ENCODE assay signal across 8 mouse cellular contexts in genomic region chr16:32610460-32611255, GRCm38 (mm10). TPM values are rescaled to one million over a fixed set of nuclear protein-coding genes. Genes with fewer than 3 reads are reported as not detected.
DNase-seq lines count a peak whose midpoint lies in the region; ATAC-seq and TF ChIP-seq lines count a peak whose summit lies in the region.

No protein-coding gene starts in this region.

- no peak for DNase-seq in lung, postnatal 4 days
- DNase-seq in kidney, postnatal 0 days (ENCODE audit: low spot score), result no peak
- DNase-seq in midbrain, postnatal 0 days (ENCODE audit: low spot score), result no peak
- DNase-seq in urinary bladder, adult 2 months (ENCODE audit: low spot score), result no peak
- DNase-seq in frontal cortex, postnatal 14 days (ENCODE audit: low spot score in 2 of 2), result no peak
- DNase-seq in retina, embryonic 14.5 days (ENCODE audit: low spot score), result no peak

- WGBS in lung, embryonic 16.5 days, result 54% methylated on average over 5 of the region's 5 CpGs
- 75% methylated on average over 5 of the region's 5 CpGs for WGBS in kidney, postnatal 0 days
- 74% methylated on average over 5 of the region's 5 CpGs for WGBS in midbrain, postnatal 0 days

- H3K9ac ChIP-seq in lung, embryonic 16.5 days (ENCODE audit: low read length), result peak overlapping the region; percentile 6; the same call in 1 of the 2 replicates
- no peak overlapping the region for H3K9ac ChIP-seq in kidney, postnatal 0 days (ENCODE audit: low read depth, low read length)
- no peak overlapping the region for H3K9ac ChIP-seq in midbrain, postnatal 0 days (replicated peaks; ENCODE audit: low read length, poor library complexity, severe bottlenecking)

- peak overlapping the region; percentile 90 for H3K4me2 ChIP-seq in lung, embryonic 16.5 days (ENCODE audit: low read depth, low read length)
- H3K4me2 ChIP-seq in kidney, postnatal 0 days (ENCODE audit: low read length), result peak overlapping the region; percentile 97
- peak overlapping the region; percentile 59 for H3K4me2 ChIP-seq in midbrain, postnatal 0 days (ENCODE audit: low read depth, low read length, poor library complexity, severe bottlenecking)

- H3K27ac ChIP-seq in lung, embryonic 16.5 days (ENCODE audit: low read length), result no peak overlapping the region
- no peak overlapping the region for H3K27ac ChIP-seq in kidney, postnatal 0 days
- no peak overlapping the region for H3K27ac ChIP-seq in midbrain, postnatal 0 days (ENCODE audit: low read depth, low read length)

- H3K4me3 ChIP-seq in lung, embryonic 16.5 days (ENCODE audit: low read length), result peak overlapping the region; percentile 86
- H3K4me3 ChIP-seq in kidney, postnatal 0 days (replicated peaks; ENCODE audit: low read depth, low read length), result 0 out of 2 replicates have a peak overlapping the region, but pooled peaks have one; percentile 72
- H3K4me3 ChIP-seq in midbrain, postnatal 0 days (ENCODE audit: low read depth, low read length), result peak overlapping the region; percentile 84

- no peaks in the 10 kb centered on the region for H3K27me3 ChIP-seq in lung, embryonic 16.5 days (ENCODE audit: control insufficient read depth, insufficient read depth, low read depth, low read length)
- no peaks in the 10 kb centered on the region for H3K27me3 ChIP-seq in kidney, postnatal 0 days (ENCODE audit: insufficient read depth, low read length)
- H3K27me3 ChIP-seq in midbrain, postnatal 0 days (ENCODE audit: insufficient read depth, low read length), result no peaks in the 10 kb centered on the region

- no peak for ATAC-seq in lung, embryonic 16.5 days (ENCODE audit: low read depth)
- peak; percentile 52 for ATAC-seq in erythroid progenitor cell, adult 5-6 weeks (replicated peaks; ENCODE audit: low FRiP score, poor library complexity, severe bottlenecking)
- ATAC-seq in kidney, postnatal 0 days (replicated peaks; ENCODE audit: low FRiP score, low read depth), result no peak
- no peak for ATAC-seq in midbrain, postnatal 0 days (ENCODE audit: low FRiP score)

- H3K36me3 ChIP-seq in lung, embryonic 16.5 days (ENCODE audit: control insufficient read depth, insufficient read depth, low read length), result peaks cover 10% of the 10 kb centered on the region
- H3K36me3 ChIP-seq in kidney, postnatal 0 days (ENCODE audit: insufficient read depth, low read length), result 0 out of 2 replicates have a peak, but pooled peaks cover 2% of the 10 kb centered on the region
- H3K36me3 ChIP-seq in midbrain, postnatal 0 days (ENCODE audit: insufficient read depth, low read length), result peaks cover 5% of the 10 kb centered on the region; the same call in 1 of the 2 replicates

- H3K9me3 ChIP-seq in lung, embryonic 16.5 days (ENCODE audit: control insufficient read depth, low read length), result no peaks in the 10 kb centered on the region
- no peaks in the 10 kb centered on the region for H3K9me3 ChIP-seq in kidney, postnatal 0 days (replicated peaks; ENCODE audit: low read length)
- H3K9me3 ChIP-seq in midbrain, postnatal 0 days (ENCODE audit: low read length), result no peaks in the 10 kb centered on the region

- no peak for TF ChIP-seq CTCF in kidney, postnatal 0 days (IDR thresholded peaks at IDR 0.05; ENCODE audit: low read depth)
- no peak for TF ChIP-seq CTCF in midbrain, postnatal 0 days (IDR thresholded peaks at IDR 0.05)

- H3K4me1 ChIP-seq in lung, embryonic 16.5 days (replicated peaks; ENCODE audit: control insufficient read depth, insufficient read depth, low read length), result peaks cover 3% of the 10 kb centered on the region
- no peaks in the 10 kb centered on the region for H3K4me1 ChIP-seq in kidney, postnatal 0 days (replicated peaks; ENCODE audit: insufficient read depth, low read length)
- peaks cover 7% of the 10 kb centered on the region; the same call in 1 of the 2 replicates for H3K4me1 ChIP-seq in midbrain, postnatal 0 days (ENCODE audit: insufficient read depth, low read length)

RNA-seq across cellular contexts. Expression of gene Tfrc, which starts 1.9 kb away (rescaled TPM):
- polyA plus RNA-seq in lung, embryonic 16.5 days (2015; fragmentation: Nextera tagmentation; extraction: Ambion mirVana), result 57.3 and 58.4 TPM in 2 replicates
- 2,179 and 2,513 TPM in 2 replicates for total RNA-seq in erythroid progenitor cell, adult 5-6 weeks (2015; ENCODE audit: low replicate concordance)
- 2,141 and 2,792 TPM in 2 replicates for total RNA-seq in erythroid progenitor cell, adult 5-6 weeks (2017; ENCODE audit: low replicate concordance)
- 37.0 and 43.9 TPM in 2 replicates for polyA plus RNA-seq in kidney, postnatal 0 days (2015; fragmentation: Nextera tagmentation; extraction: Ambion mirVana)
- 51.2 and 91.4 TPM in 2 replicates for total RNA-seq in midbrain, postnatal 0 days (2014; rRNA removed)
- 39.8 and 40.6 TPM in 2 replicates for polyA plus RNA-seq in midbrain, postnatal 0 days (2015; fragmentation: Nextera tagmentation; extraction: Ambion mirVana)
- polyA plus RNA-seq in urinary bladder, adult 2 months (2012; rRNA removed), result 14.1 and 17.7 TPM in 2 replicates

RNA-seq across cellular contexts. Expression of gene Tnk2, which starts 33.0 kb away (rescaled TPM):
- polyA plus RNA-seq in lung, embryonic 16.5 days (2015; fragmentation: Nextera tagmentation; extraction: Ambion mirVana), result 15.4 and 18.0 TPM in 2 replicates
- 124 and 134 TPM in 2 replicates for total RNA-seq in erythroid progenitor cell, adult 5-6 weeks (2015; ENCODE audit: low replicate concordance)
- 62.9 and 115 TPM in 2 replicates for total RNA-seq in erythroid progenitor cell, adult 5-6 weeks (2017; ENCODE audit: low replicate concordance)
- polyA plus RNA-seq in kidney, postnatal 0 days (2015; fragmentation: Nextera tagmentation; extraction: Ambion mirVana), result 8.4 and 8.5 TPM in 2 replicates
- total RNA-seq in midbrain, postnatal 0 days (2014; rRNA removed), result 69.1 and 81.7 TPM in 2 replicates
- polyA plus RNA-seq in midbrain, postnatal 0 days (2015; fragmentation: Nextera tagmentation; extraction: Ambion mirVana), result 15.7 and 16.5 TPM in 2 replicates
- polyA plus RNA-seq in urinary bladder, adult 2 months (2012; rRNA removed), result 106 and 114 TPM in 2 replicates
